Mouse (Mus musculus): ENCODE results near the gene Eef1a1.

- TF ChIP-seq CTCF (IDR thresholded peaks at IDR 0.05; ENCODE audit: low read depth) (no peak), EP300 (IDR thresholded peaks at IDR 0.05; ENCODE audit: low read depth) (no peak)
Measured at GRCm38 (mm10) chr9:78450404-78450803, 38.5 kb downstream of the Eef1a1 start.
